18 mouse cellular contexts compared by ENCODE assay signal in the genomic region with DNA sequence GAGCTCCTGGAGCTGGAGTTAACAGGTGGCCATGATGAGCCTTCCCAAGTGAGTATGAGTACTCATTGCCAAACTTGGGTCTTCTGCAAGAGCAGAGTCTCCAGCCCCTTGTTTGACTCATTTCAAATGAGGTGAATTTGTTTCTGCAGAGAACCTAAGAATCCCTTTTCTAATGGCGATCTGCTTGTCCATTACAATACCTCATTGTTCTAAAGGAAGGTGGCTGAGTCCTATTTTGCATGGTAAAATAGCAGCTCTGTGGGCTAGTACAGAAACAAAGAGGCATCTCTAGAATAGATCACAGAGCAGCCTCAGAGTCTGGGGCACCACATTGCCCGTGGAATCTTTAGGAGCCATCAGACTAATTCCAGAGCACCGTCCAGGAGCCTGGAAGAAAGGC.
"Had no signal": no experiment of that assay in that cellular context is flagged by ENCODE, and none has a peak within 500 bp of the region (broad histone marks: within the 10 kb centered on the region; RNA-seq: fewer than 3 reads in every experiment).

No protein-coding gene starts in this region.

- H3K36me3 ChIP-seq: limb, embryonic 12.5 days; liver, embryonic 13.5 days; lung, embryonic 15.5 days had no signal

- ATAC-seq: liver, postnatal 0 days; midbrain, embryonic 16.5 days had no signal

- H3K27ac ChIP-seq: kidney, postnatal 0 days; limb, embryonic 12.5 days; liver, embryonic 13.5 days; lung, embryonic 15.5 days; macrophage had no signal

- H3K27me3 ChIP-seq: limb, embryonic 12.5 days; liver, embryonic 13.5 days; lung, embryonic 15.5 days; megakaryocyte, embryonic 14.5 days had no signal

- H3K9ac ChIP-seq: limb, embryonic 12.5 days; liver, embryonic 13.5 days; liver, postnatal 0 days; lung, embryonic 15.5 days had no signal

- H3K4me3 ChIP-seq: limb, embryonic 12.5 days; liver, embryonic 13.5 days; lung, embryonic 15.5 days; megakaryocyte, embryonic 14.5 days had no signal

- H3K4me2 ChIP-seq: limb, embryonic 12.5 days; liver, embryonic 13.5 days; lung, embryonic 15.5 days; midbrain, embryonic 11.5 days had no signal

- DNase-seq: kidney, adult 9 months; kidney, postnatal 36 days; liver; liver, embryonic 13.5 days; liver, postnatal 0 days; lung, postnatal 14 days; right cerebral cortex, adult 18-20 months; right cerebral cortex, postnatal 4 days; spleen, adult 18-20 months; thymus, adult 18-20 months; thymus, postnatal 14 days had no signal

- H3K4me1 ChIP-seq: liver, embryonic 13.5 days; lung, embryonic 15.5 days had no signal

- H3K9me3 ChIP-seq: limb, embryonic 12.5 days; liver, embryonic 13.5 days; lung, embryonic 15.5 days; megakaryocyte, embryonic 14.5 days had no signal
